Mouse (Mus musculus): Measurements from ENCODE around the gene Vsig8.

DNA sequence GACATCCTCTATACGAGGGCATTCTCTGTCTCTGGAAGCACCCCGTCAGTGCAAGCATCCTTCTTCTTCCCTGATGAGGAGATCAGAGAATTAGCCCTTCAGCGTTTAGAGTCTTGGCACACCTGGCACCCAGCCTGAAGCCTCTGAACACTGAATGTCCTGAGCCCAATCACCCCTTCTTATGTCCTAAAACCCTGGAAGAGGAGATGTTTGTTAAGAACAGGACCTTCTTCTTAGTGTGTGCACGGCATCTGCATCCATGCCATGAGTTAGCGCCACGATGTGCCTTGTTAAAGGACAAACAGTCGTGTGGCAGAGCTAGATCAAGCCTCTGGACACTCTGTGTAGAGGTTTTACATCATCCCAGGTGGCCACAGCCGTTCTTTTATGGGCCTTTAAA, 26.7 kb downstream of the Vsig8 start:
- TF ChIP-seq POLR2A (IDR thresholded peaks at IDR 0.05; ENCODE audit: borderline replicate concordance, insufficient read depth, low read length) (no peak), CTCF (IDR thresholded peaks at IDR 0.05; ENCODE audit: borderline replicate concordance, insufficient read depth, low read depth, low read length) (no peak)

Measured in cerebellum, adult 2 months (tissue).